Mouse (Mus musculus) hindbrain, embryonic 13.5 days (tissue): ENCODE measurements around the gene Kcnj10. TPM values are rescaled to one million over a fixed set of nuclear protein-coding genes. Genes with fewer than 3 reads are reported as not detected.

Source experiments
- ATAC-seq: fragments of 200-750 bp; cut with Nextera tagmentation; 2 replicates; pipeline ENCODE4 v1.8.0; 2017; ENCODE audit warnings: moderate TSS enrichment; ENCODE audit not compliant: low FRiP score
- H3K27ac ChIP-seq: fragments of 300-500 bp; sonication (generic); 2 replicates; pipeline ENCODE4 v1.5.1; 2015; ENCODE audit warnings: inconsistent platforms, mild to moderate bottlenecking, moderate library complexity
- H3K27me3 ChIP-seq: fragments of 300-500 bp; sonication (generic); 2 replicates; pipeline ENCODE4 v1.6.1; 2015; ENCODE audit warnings: mild to moderate bottlenecking, inconsistent platforms
- H3K36me3 ChIP-seq: fragments of 300-500 bp; sonication (generic); 2 replicates; pipeline ENCODE4 v1.6.1; 2015; ENCODE audit warnings: mild to moderate bottlenecking, inconsistent platforms
- H3K4me1 ChIP-seq: fragments of 300-500 bp; sonication (generic); replicated peaks from 2 replicates; pipeline ENCODE4 v1.6.1; 2015; ENCODE audit warnings: inconsistent platforms
- H3K4me2 ChIP-seq: fragments of 300-500 bp; sonication (generic); 2 replicates; pipeline ENCODE4 v1.6.1; 2015; ENCODE audit warnings: inconsistent platforms, mild to moderate bottlenecking, moderate library complexity
- H3K4me3 ChIP-seq: fragments of 300-500 bp; sonication (generic); 2 replicates; pipeline ENCODE4 v1.5.1; 2015; ENCODE audit warnings: mild to moderate bottlenecking, inconsistent platforms
- H3K9ac ChIP-seq: fragments of 300-500 bp; sonication (generic); 2 replicates; pipeline ENCODE4 v1.6.1; 2015; ENCODE audit warnings: mild to moderate bottlenecking, inconsistent platforms
- H3K9me3 ChIP-seq: fragments of 300-500 bp; sonication (generic); 2 replicates; pipeline ENCODE4 v1.6.1; 2016; ENCODE audit warnings: inconsistent platforms
- WGBS: fragments of 180-500 bp; shearing (Covaris S2); methylation state at CpG from one replicate; pipeline ENCODE4 v1.1.7; 2015; 5-methylcytosine and 5-hydroxymethylcytosine counted together
- polyA plus RNA-seq: library from polyadenylated mRNA; unstranded; fragments of >200 nt; fragmentation: Nextera tagmentation; extraction: Ambion mirVana; gene quantifications from 2 replicates; pipeline ENCODE4 v1.2.1, GENCODE M21; 2015

Kcnj10 gene
- polyA plus RNA-seq: 1.6 and 1.7 TPM in 2 replicates

DNA sequence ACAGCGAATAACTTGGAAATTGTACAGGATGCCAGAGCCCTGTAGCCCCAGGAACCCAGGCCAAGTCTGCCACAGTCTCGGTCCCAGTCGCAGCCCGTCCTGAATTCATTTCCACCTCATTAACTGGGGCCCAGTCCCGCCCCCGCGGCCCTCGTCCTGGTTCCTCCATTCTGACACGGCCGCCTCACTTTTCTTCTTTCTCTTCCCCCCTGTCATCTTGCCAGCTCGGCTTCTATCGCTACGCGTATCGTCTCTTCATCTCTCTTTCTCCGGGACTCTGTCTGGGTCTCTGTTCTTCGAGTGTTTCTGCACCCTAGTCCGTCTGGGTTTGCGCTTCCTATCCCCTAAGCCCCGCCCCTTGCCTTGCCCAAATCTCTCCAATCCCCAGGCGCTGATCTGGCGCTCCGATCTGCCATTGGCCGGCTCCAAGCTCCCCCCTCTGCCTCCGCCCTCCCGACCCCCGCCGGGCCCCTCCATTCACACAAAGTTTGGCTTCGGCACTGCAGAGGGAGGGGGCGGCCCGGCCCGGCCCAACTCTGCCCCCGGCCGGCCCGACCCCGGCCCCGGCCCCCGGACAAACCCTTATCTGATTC is at the start of gene Kcnj10:
Kcnj10 (plus strand) TSS at position 482 of the 593 bp plus-strand sequence.
- Histone ChIP-seq H3K4me3 (peak within 1 kb of the TSS; percentile 48), H3K4me2 (peak within 1 kb of the TSS; percentile 58), H3K27ac (peak within 1 kb of the TSS; percentile 61), H3K9ac (peak within 1 kb of the TSS; percentile 63), H3K9me3 (no peaks in the 10 kb centered on the region), H3K4me1 (peaks cover 33% of the 10 kb centered on the region), H3K36me3 (no peaks in the 10 kb centered on the region), H3K27me3 (peaks cover 19% of the 10 kb centered on the region; the same call in 1 of the 2 replicates)
- 1% methylated on average over 38 of the region's 38 CpGs for WGBS
- peak; percentile 92 for ATAC-seq

GRCm38 (mm10) chr1:172292880-172293279 is 48.1 kb upstream of the Kcnj10 start:
- ATAC-seq: no peak
- Histone ChIP-seq H3K9me3 (no peaks in the 10 kb centered on the region), H3K27me3 (no peaks in the 10 kb centered on the region), H3K27ac (no peak overlapping the region), H3K4me2 (no peak overlapping the region), H3K4me1 (peaks cover 26% of the 10 kb centered on the region), H3K9ac (no peak overlapping the region), H3K4me3 (no peak overlapping the region), H3K36me3 (no peaks in the 10 kb centered on the region)
- 93% methylated on average over 2 of the region's 2 CpGs for WGBS

DNA sequence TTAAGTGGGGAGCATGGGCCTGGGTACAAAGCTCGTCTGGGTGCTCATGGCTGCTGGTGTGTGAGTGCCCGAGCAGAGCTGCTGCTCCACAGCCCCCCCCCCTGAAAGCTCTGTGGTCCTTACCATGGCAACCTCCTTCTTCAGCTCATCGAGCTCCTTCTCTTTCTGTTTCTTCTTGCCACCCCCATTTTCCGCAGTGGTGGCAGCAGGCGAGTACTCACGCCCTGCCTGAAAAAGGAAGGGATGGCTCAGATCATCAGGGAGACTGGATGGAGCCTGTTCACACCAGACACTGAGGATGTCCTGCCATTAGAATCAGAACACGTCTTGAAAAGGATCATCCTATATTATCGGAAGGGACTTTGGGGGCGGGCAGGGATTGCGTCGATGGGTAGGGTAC is 47.6 kb upstream of the Kcnj10 start:
- Histone ChIP-seq H3K4me1 (peaks cover 32% of the 10 kb centered on the region), H3K9me3 (no peaks in the 10 kb centered on the region), H3K36me3 (no peaks in the 10 kb centered on the region), H3K27ac (no peak overlapping the region), H3K9ac (no peak overlapping the region), H3K27me3 (peaks cover 3% of the 10 kb centered on the region), H3K4me3 (no peak overlapping the region), H3K4me2 (no peak overlapping the region)
- no peak for ATAC-seq
- WGBS: 84% methylated on average over 11 of the region's 11 CpGs

GRCm38 (mm10) chr1:172295751-172296197 is 45.2 kb upstream of the Kcnj10 start:
- Histone ChIP-seq H3K4me3 (peak overlapping the region; percentile 32), H3K27me3 (peaks cover 8% of the 10 kb centered on the region), H3K4me2 (peak overlapping the region; percentile 45), H3K4me1 (peaks cover 39% of the 10 kb centered on the region), H3K9me3 (no peaks in the 10 kb centered on the region), H3K9ac (peak overlapping the region; percentile 39; the same call in 1 of the 2 replicates), H3K36me3 (no peaks in the 10 kb centered on the region), H3K27ac (peak overlapping the region; percentile 80)
- 48% methylated on average over 4 of the region's 4 CpGs for WGBS
- ATAC-seq: peak; percentile 82

GRCm38 (mm10) chr1:172296816-172297510 is 44.0 kb upstream of the Kcnj10 start:
- 76% methylated on average over 6 of the region's 6 CpGs for WGBS
- Histone ChIP-seq H3K9ac (peak overlapping the region; percentile 58), H3K4me2 (peak overlapping the region; percentile 45), H3K27me3 (peaks cover 8% of the 10 kb centered on the region), H3K4me3 (peak overlapping the region; percentile 32), H3K4me1 (peaks cover 50% of the 10 kb centered on the region), H3K9me3 (no peaks in the 10 kb centered on the region), H3K27ac (peak overlapping the region; percentile 80), H3K36me3 (no peaks in the 10 kb centered on the region)
- no peak for ATAC-seq

DNA sequence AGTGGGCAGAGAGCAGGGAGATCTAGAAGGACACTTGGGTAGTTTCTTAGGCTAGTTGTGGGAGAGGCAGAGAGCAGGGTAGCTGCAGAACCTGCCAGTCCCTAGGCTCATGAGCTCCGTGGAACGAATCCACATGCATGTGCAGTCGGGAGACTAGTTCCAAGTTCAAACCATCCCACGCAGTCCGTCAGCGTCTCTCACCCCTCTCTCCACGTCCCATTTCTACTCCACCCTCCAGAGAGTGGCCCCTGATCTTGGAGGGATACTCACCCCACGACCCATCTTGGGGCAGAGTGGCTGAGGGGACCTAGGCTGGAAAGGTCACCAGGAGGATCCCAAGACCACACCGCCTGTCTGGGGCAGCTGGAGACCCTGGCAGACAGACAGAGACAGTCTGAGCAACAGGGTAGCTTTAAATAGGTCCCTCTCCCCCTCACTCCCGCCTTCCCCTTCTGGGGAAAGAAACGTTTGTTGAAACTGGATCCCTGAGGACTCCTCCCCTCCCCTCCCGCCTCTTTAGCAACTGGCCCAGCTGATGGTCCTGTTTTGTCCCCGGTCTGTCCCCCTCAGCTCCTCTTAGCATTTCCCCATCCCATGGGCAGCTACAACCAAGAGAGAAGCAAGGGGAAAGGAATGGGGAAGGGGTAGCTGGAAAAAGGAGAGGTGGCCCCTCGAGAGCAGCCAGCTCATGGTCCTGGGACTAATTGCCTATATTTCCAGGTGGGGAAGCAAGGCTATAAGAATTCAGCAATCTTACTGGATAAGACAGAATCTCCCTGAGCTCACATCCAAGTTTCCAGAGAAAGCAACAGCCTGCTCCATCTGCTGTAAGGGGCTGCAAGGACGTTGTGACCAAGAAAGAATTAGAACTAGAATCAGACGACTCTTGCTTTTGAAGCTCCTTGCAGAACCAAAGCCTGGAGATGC is 43.1 kb upstream of the Kcnj10 start, which contains the start of gene Atp1a2:
Atp1a2 (minus strand) TSS at position 454 of the 927 bp plus-strand sequence.
- Histone ChIP-seq H3K27ac (peak within 1 kb of the TSS; percentile 80), H3K36me3 (no peaks in the 10 kb centered on the region), H3K4me1 (peaks cover 58% of the 10 kb centered on the region), H3K27me3 (peaks cover 8% of the 10 kb centered on the region), H3K9ac (peak within 1 kb of the TSS; percentile 58), H3K9me3 (no peaks in the 10 kb centered on the region), H3K4me3 (peak within 1 kb of the TSS; percentile 32), H3K4me2 (peak within 1 kb of the TSS; percentile 45)
- 13% methylated on average over 16 of the region's 16 CpGs for WGBS
- ATAC-seq: peak; percentile 5; the same call in 1 of the 2 replicates

GRCm38 (mm10) chr1:172299528-172299927 is 41.5 kb upstream of the Kcnj10 start:
- Histone ChIP-seq H3K9ac (no peak overlapping the region), H3K9me3 (no peaks in the 10 kb centered on the region), H3K27ac (no peak overlapping the region), H3K27me3 (peaks cover 8% of the 10 kb centered on the region), H3K4me1 (peaks cover 61% of the 10 kb centered on the region), H3K4me3 (no peak overlapping the region), H3K4me2 (no peak overlapping the region), H3K36me3 (no peaks in the 10 kb centered on the region)
- WGBS: 58% methylated on average over 7 of the region's 7 CpGs
- ATAC-seq: no peak

GRCm38 (mm10) chr1:172300247-172300646 is 40.8 kb upstream of the Kcnj10 start:
- H3K27me3 ChIP-seq: peaks cover 8% of the 10 kb centered on the region
- no peak overlapping the region for H3K4me2 ChIP-seq
- no peak overlapping the region for H3K4me3 ChIP-seq
- no peaks in the 10 kb centered on the region for H3K9me3 ChIP-seq
- H3K9ac ChIP-seq: no peak overlapping the region
- H3K27ac ChIP-seq: peak overlapping the region; percentile 30; the same call in 1 of the 2 replicates
- no peak for ATAC-seq
- H3K36me3 ChIP-seq: no peaks in the 10 kb centered on the region
- 60% methylated on average over 5 of the region's 5 CpGs for WGBS
- H3K4me1 ChIP-seq: peaks cover 54% of the 10 kb centered on the region

DNA sequence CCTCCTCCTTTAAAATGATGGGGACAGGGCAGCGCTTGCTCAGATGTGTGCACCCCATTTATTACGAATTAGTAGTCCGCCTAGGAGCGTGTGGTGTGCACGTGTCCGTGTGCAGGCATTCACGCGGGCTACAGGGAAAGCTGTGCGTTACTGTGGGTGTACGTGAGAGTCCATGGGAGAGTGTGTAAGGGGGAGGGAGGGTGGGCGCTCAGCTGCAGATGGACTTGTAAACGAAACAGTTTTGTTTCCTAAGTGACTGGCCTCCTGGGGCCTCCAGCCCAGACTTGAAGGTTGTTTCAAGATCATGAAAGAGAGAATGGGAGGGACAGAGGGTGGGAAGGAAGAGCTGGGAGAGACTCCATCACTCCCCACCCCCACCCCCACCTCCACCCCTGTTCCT is 39.8 kb upstream of the Kcnj10 start:
- peak; percentile 46 for ATAC-seq
- WGBS: 32% methylated on average over 12 of the region's 12 CpGs

DNA sequence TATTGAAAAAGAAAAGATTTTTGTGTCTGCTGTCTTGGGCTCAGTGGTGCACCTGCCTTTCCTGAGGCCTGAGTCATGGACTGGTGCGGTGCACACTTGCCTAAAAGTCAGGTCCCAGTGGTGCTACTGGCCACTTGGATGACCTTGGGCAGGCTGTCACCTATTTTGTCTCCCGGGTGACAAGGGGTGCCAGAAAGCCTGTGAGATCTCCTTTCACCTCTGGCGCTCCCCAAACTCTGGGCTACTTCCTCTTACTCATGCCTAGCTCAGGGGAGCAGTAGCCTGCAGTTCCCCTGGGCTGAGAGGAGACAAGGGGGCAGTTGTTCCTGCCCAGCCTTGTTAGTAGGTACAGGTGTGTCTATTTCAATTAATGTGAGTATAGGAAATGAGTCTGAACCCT is 38.7 kb upstream of the Kcnj10 start:
- H3K9me3 ChIP-seq: no peaks in the 10 kb centered on the region
- H3K4me1 ChIP-seq: peaks cover 46% of the 10 kb centered on the region

More for the DNA sequence above, 39.8 kb upstream of the Kcnj10 start:
- no peak overlapping the region for H3K4me3 ChIP-seq
- peaks cover 8% of the 10 kb centered on the region for H3K27me3 ChIP-seq
- no peaks in the 10 kb centered on the region for H3K36me3 ChIP-seq
- no peak overlapping the region for H3K4me2 ChIP-seq
- no peaks in the 10 kb centered on the region for H3K9me3 ChIP-seq
- H3K4me1 ChIP-seq: peaks cover 45% of the 10 kb centered on the region
- no peak overlapping the region for H3K9ac ChIP-seq
- peak overlapping the region; percentile 14; the same call in 1 of the 2 replicates for H3K27ac ChIP-seq

DNA sequence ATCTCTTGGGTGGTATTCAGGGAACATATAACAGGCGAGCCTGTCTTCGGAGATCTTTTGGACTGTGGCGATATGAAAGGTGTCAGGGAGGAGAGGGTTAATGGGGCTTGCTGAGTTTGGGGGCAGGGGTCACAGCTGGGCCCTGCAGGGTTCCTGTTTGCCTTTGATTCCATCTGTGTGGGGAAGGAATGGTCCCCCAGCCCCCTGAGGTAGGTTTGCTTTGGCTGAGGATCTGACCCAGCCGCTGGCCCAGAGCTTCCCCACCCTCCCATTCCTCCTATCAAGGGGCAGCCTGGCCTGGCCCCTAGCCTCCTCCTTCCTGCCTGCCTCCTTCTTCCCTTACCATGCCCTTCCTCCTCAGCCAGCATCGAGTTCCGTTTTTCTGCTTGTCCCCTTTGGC is 38.2 kb upstream of the Kcnj10 start:
- no peak for ATAC-seq
- Histone ChIP-seq H3K36me3 (no peaks in the 10 kb centered on the region), H3K27me3 (peaks cover 8% of the 10 kb centered on the region), H3K27ac (no peak overlapping the region), H3K9me3 (no peaks in the 10 kb centered on the region), H3K4me1 (peaks cover 43% of the 10 kb centered on the region), H3K9ac (no peak overlapping the region), H3K4me3 (no peak overlapping the region), H3K4me2 (no peak overlapping the region)
- WGBS: 8% methylated on average over 6 of the region's 6 CpGs

More for the DNA sequence above, 38.7 kb upstream of the Kcnj10 start:
- H3K36me3 ChIP-seq: no peaks in the 10 kb centered on the region
- 53% methylated on average over 3 of the region's 3 CpGs for WGBS
- no peak overlapping the region for H3K9ac ChIP-seq
- H3K27ac ChIP-seq: no peak overlapping the region
- H3K4me3 ChIP-seq: no peak overlapping the region
- H3K4me2 ChIP-seq: no peak overlapping the region
- peaks cover 8% of the 10 kb centered on the region for H3K27me3 ChIP-seq
- ATAC-seq: no peak

GRCm38 (mm10) chr1:172304443-172304842 is 36.6 kb upstream of the Kcnj10 start:
- Histone ChIP-seq H3K9ac (no peak overlapping the region), H3K4me3 (no peak overlapping the region), H3K27me3 (no peaks in the 10 kb centered on the region), H3K36me3 (no peaks in the 10 kb centered on the region), H3K4me1 (peaks cover 50% of the 10 kb centered on the region), H3K9me3 (no peaks in the 10 kb centered on the region), H3K27ac (no peak overlapping the region), H3K4me2 (no peak overlapping the region)
- ATAC-seq: no peak
- 81% methylated on average over 6 of the region's 6 CpGs for WGBS
